Comparison of ENCODE assay signal across 8 mouse cellular contexts in genomic region chr17:69349014-69349531, GRCm38 (mm10). TPM values are rescaled to one million over a fixed set of nuclear protein-coding genes. Genes with fewer than 3 reads are reported as not detected.
DNase-seq lines count a peak whose midpoint lies in the region; ATAC-seq lines count a peak whose summit lies in the region.

No protein-coding gene starts in this region.

- no peak for ATAC-seq in heart, embryonic 12.5 days (ENCODE audit: insufficient number of reproducible peaks, low FRiP score)
- peak; percentile 58 for ATAC-seq in hindbrain, embryonic 12.5 days (ENCODE audit: low FRiP score)
- ATAC-seq in midbrain, embryonic 14.5 days (ENCODE audit: low FRiP score, low TSS enrichment), result peak; percentile 71; the same call in 1 of the 2 replicates

- H3K36me3 ChIP-seq in heart, embryonic 12.5 days, result no peaks in the 10 kb centered on the region
- H3K36me3 ChIP-seq in hindbrain, embryonic 12.5 days, result no peaks in the 10 kb centered on the region
- H3K36me3 ChIP-seq in midbrain, embryonic 14.5 days (ENCODE audit: control insufficient read depth, insufficient read depth, low read length), result no peaks in the 10 kb centered on the region

- DNase-seq in heart, adult 18-20 months, result peak; percentile 2 to 49
- DNase-seq in T-cell, adult 2 months (ENCODE audit: low spot score), result peak; percentile 1
- DNase-seq in embryo, embryonic 11.5 days (ENCODE audit: low read depth, low spot score), result peak; percentile 43
- peak; percentile 41 to 49 for DNase-seq in left cerebral cortex, postnatal 10 days (ENCODE audit: extremely low spot score in 1 of 2, low spot score in 2 of 2)
- DNase-seq in midbrain, embryonic 14.5 days, result peak; percentile 87
- DNase-seq in yolk sac, embryonic 10.5 days (ENCODE audit: low spot score), result peak; percentile 10

- WGBS in heart, embryonic 12.5 days, result 17% methylated on average over 8 of the region's 8 CpGs
- 26% methylated on average over 8 of the region's 8 CpGs for WGBS in hindbrain, embryonic 12.5 days
- 25% methylated on average over 8 of the region's 8 CpGs for WGBS in midbrain, embryonic 14.5 days

- H3K9ac ChIP-seq in heart, embryonic 12.5 days, result no peak overlapping the region
- no peak overlapping the region for H3K9ac ChIP-seq in hindbrain, embryonic 12.5 days
- H3K9ac ChIP-seq in midbrain, embryonic 14.5 days (replicated peaks; ENCODE audit: low read length), result no peak overlapping the region

- 0 out of 2 replicates have a peak, but pooled peaks cover 4% of the 10 kb centered on the region for H3K4me1 ChIP-seq in heart, embryonic 12.5 days (replicated peaks)
- H3K4me1 ChIP-seq in hindbrain, embryonic 12.5 days, result no peaks in the 10 kb centered on the region
- H3K4me1 ChIP-seq in midbrain, embryonic 14.5 days (ENCODE audit: control insufficient read depth, insufficient read depth, low read length), result no peaks in the 10 kb centered on the region

- H3K27ac ChIP-seq in heart, embryonic 12.5 days (ENCODE audit: poor library complexity, severe bottlenecking), result no peak overlapping the region
- H3K27ac ChIP-seq in hindbrain, embryonic 12.5 days, result no peak overlapping the region
- no peak overlapping the region for H3K27ac ChIP-seq in midbrain, embryonic 14.5 days (replicated peaks; ENCODE audit: low read depth, low read length)

- no peak overlapping the region for H3K4me3 ChIP-seq in heart, embryonic 12.5 days
- H3K4me3 ChIP-seq in hindbrain, embryonic 12.5 days, result no peak overlapping the region
- H3K4me3 ChIP-seq in midbrain, embryonic 14.5 days (replicated peaks; ENCODE audit: low read depth, low read length), result no peak overlapping the region

- H3K4me2 ChIP-seq in heart, embryonic 12.5 days, result no peak overlapping the region
- H3K4me2 ChIP-seq in hindbrain, embryonic 12.5 days (replicated peaks), result no peak overlapping the region
- H3K4me2 ChIP-seq in midbrain, embryonic 14.5 days (ENCODE audit: low read length), result 0 out of 2 replicates have a peak overlapping the region, but pooled peaks have one; percentile 17

- H3K27me3 ChIP-seq in heart, embryonic 12.5 days (replicated peaks), result no peaks in the 10 kb centered on the region
- H3K27me3 ChIP-seq in hindbrain, embryonic 12.5 days, result no peaks in the 10 kb centered on the region
- no peaks in the 10 kb centered on the region for H3K27me3 ChIP-seq in midbrain, embryonic 14.5 days (ENCODE audit: control insufficient read depth, insufficient read depth, low read length)

- intact Hi-C loops in left cerebral cortex, postnatal 10 days (cut with DNase I), result loop anchor here (10.0 kb wide), 2 partner anchors 194 to 464 kb away; no protein-coding TSS in a partner anchor

- H3K9me3 ChIP-seq in heart, embryonic 12.5 days (replicated peaks), result no peaks in the 10 kb centered on the region
- no peaks in the 10 kb centered on the region for H3K9me3 ChIP-seq in hindbrain, embryonic 12.5 days (replicated peaks)
- no peaks in the 10 kb centered on the region for H3K9me3 ChIP-seq in midbrain, embryonic 14.5 days (ENCODE audit: control insufficient read depth, low read length)

RNA-seq across cellular contexts. Expression of gene Zbtb14, which starts 33.8 kb away (rescaled TPM):
- total RNA-seq in heart, adult 18-20 months (2021), result 1 to 10 TPM; 8.2 to 8.6 TPM
- polyA plus RNA-seq in heart, embryonic 12.5 days (2016; fragmentation: Nextera tagmentation; extraction: Ambion mirVana), result 15.9 and 16.5 TPM in 2 replicates
- polyA plus RNA-seq in hindbrain, embryonic 12.5 days (2016; fragmentation: Nextera tagmentation; extraction: Ambion mirVana), result 32.9 and 34.5 TPM in 2 replicates
- total RNA-seq in left cerebral cortex, postnatal 10 days (2021), result 10 to 100 TPM; 24.5 to 25.1 TPM
- 25.7 and 32.2 TPM in 2 replicates for polyA plus RNA-seq in midbrain, embryonic 14.5 days (2014; fragmentation: Nextera tagmentation; extraction: Ambion mirVana)

Comparison
In these comparisons a context has a peak if more than half of its experiments do, and no peak if none do; other contexts are left out.
1. DNase-seq: peak in every context shown above with its lines; median percentile 87 in midbrain, embryonic 14.5 days; 45 in left cerebral cortex, postnatal 10 days; 43 in embryo, embryonic 11.5 days; 26 in heart, adult 18-20 months; 10 in yolk sac, embryonic 10.5 days; 1 in T-cell, adult 2 months.